9 mouse cellular contexts compared by ENCODE assay signal in genomic region chr7:139466484-139467176, GRCm38 (mm10).
A peak's percentile ranks its signal among the peaks of the same experiment; 100 is the strongest.
DNase-seq lines count a peak whose midpoint lies in the region; ATAC-seq lines count a peak whose summit lies in the region.
"Had no signal": no experiment of that assay in that cellular context is flagged by ENCODE, and none has a peak within 500 bp of the region (broad histone marks: within the 10 kb centered on the region; RNA-seq: fewer than 3 reads in every experiment).

No protein-coding gene starts in this region.

- H3K27ac ChIP-seq in lung, embryonic 15.5 days: peak overlapping the region; percentile 82
- H3K27ac ChIP-seq in intestine, embryonic 16.5 days (ENCODE audit: low read length): peak overlapping the region; percentile 77
- H3K27ac ChIP-seq in stomach, embryonic 15.5 days: peak overlapping the region; percentile 88

- no peaks in the 10 kb centered on the region for H3K36me3 ChIP-seq in lung, embryonic 15.5 days
- no peaks in the 10 kb centered on the region for H3K36me3 ChIP-seq in intestine, embryonic 16.5 days (ENCODE audit: control insufficient read depth, insufficient read depth, low read length)
- 0 out of 2 replicates have a peak, but pooled peaks cover 3% of the 10 kb centered on the region for H3K36me3 ChIP-seq in stomach, embryonic 15.5 days

- H3K4me3 ChIP-seq in lung, embryonic 15.5 days: no peak overlapping the region
- no peak overlapping the region for H3K4me3 ChIP-seq in intestine, embryonic 16.5 days (ENCODE audit: low read length)
- H3K4me3 ChIP-seq in stomach, embryonic 15.5 days (replicated peaks): no peak overlapping the region
- H3K4me3 ChIP-seq: erythroblast, embryonic 14.5 days had no signal

- H3K9me3 ChIP-seq in lung, embryonic 15.5 days: no peaks in the 10 kb centered on the region
- no peaks in the 10 kb centered on the region for H3K9me3 ChIP-seq in intestine, embryonic 16.5 days (ENCODE audit: control insufficient read depth, low read length)
- no peaks in the 10 kb centered on the region for H3K9me3 ChIP-seq in stomach, embryonic 15.5 days

- DNase-seq in adrenal gland, adult 2 months: peak; percentile 62
- DNase-seq in adrenal gland, postnatal 25 days: no peak
- no peak for DNase-seq in lung, postnatal 14 days
- no peak for DNase-seq in spleen, postnatal 36 days (ENCODE audit: low spot score in 2 of 2)

- no peak overlapping the region for H3K4me2 ChIP-seq in lung, embryonic 15.5 days
- H3K4me2 ChIP-seq in intestine, embryonic 16.5 days (ENCODE audit: low read depth, low read length): no peak overlapping the region
- no peak overlapping the region for H3K4me2 ChIP-seq in stomach, embryonic 15.5 days

- no peak overlapping the region for H3K9ac ChIP-seq in lung, embryonic 15.5 days
- H3K9ac ChIP-seq in intestine, embryonic 16.5 days (ENCODE audit: low read depth, low read length): 0 out of 2 replicates have a peak overlapping the region, but pooled peaks have one; percentile 10
- H3K9ac ChIP-seq in stomach, embryonic 15.5 days: no peak overlapping the region

- peak; percentile 29; the same call in 1 of the 2 replicates for ATAC-seq in lung, embryonic 15.5 days (ENCODE audit: borderline replicate concordance, extremely low read depth, low FRiP score, low TSS enrichment)
- 0 out of 2 replicates have a peak, but pooled peaks have one; percentile 6 for ATAC-seq in intestine, embryonic 16.5 days
- ATAC-seq in stomach, embryonic 15.5 days (ENCODE audit: insufficient read depth, low FRiP score, low read depth): no peak
- ATAC-seq in monocyte, adult 5-6 weeks (replicated peaks; ENCODE audit: insufficient number of reproducible peaks, low FRiP score, low TSS enrichment, poor library complexity, severe bottlenecking): no peak

- peaks cover 39% of the 10 kb centered on the region for H3K4me1 ChIP-seq in lung, embryonic 15.5 days
- peaks cover 24% of the 10 kb centered on the region for H3K4me1 ChIP-seq in intestine, embryonic 16.5 days (ENCODE audit: control insufficient read depth, insufficient read depth, low read length)
- peaks cover 33% of the 10 kb centered on the region for H3K4me1 ChIP-seq in stomach, embryonic 15.5 days

- H3K27me3 ChIP-seq in lung, embryonic 15.5 days: no peaks in the 10 kb centered on the region
- H3K27me3 ChIP-seq in intestine, embryonic 16.5 days (replicated peaks; ENCODE audit: control insufficient read depth, insufficient read depth, low read length): no peaks in the 10 kb centered on the region
- no peaks in the 10 kb centered on the region for H3K27me3 ChIP-seq in stomach, embryonic 15.5 days (replicated peaks)

- 13% methylated on average over 7 of the region's 7 CpGs for WGBS in lung, embryonic 15.5 days
- WGBS in intestine, embryonic 16.5 days: 35% methylated on average over 6 of the region's 7 CpGs
- 31% methylated on average over 6 of the region's 7 CpGs for WGBS in stomach, embryonic 15.5 days

Comparison
In these comparisons a context has a peak if more than half of its experiments do, and no peak if none do; other contexts are left out.
1. ATAC-seq: peak in lung, embryonic 15.5 days (single experiment) and intestine, embryonic 16.5 days (single experiment); none in stomach, embryonic 15.5 days (single experiment) and monocyte, adult 5-6 weeks (single experiment).
2. Peak in every context shown above with its lines, with median percentiles within 50 percentile points of each other: H3K27ac ChIP-seq.